Mouse (Mus musculus) brown adipose tissue, adult 24 weeks (tissue): ENCODE results near the gene Nudt17. TPM values are rescaled to one million over a fixed set of nuclear protein-coding genes. Genes with fewer than 3 reads are reported as not detected.
"Not testable (repeated sequence)": the region's sequence is repeated elsewhere in the genome, so short reads cannot be mapped to it uniquely, and the experiment has no call there.

Experiments used
- H3K27ac ChIP-seq: fragments of 200-500 bp; replicated peaks from 2 replicates; pipeline ENCODE4 v1.5.1; 2012; ENCODE audit warnings: low read depth, mild to moderate bottlenecking, low read length
- H3K4me1 ChIP-seq: fragments of 200-500 bp; 2 replicates; pipeline ENCODE4 v1.6.1; 2012; ENCODE audit warnings: low read length, mixed read lengths; ENCODE audit not compliant: control insufficient read depth, insufficient read depth, insufficient read length
- H3K4me3 ChIP-seq: fragments of 200-500 bp; 2 replicates; pipeline ENCODE4 v1.5.1; 2012; ENCODE audit warnings: low read depth, mild to moderate bottlenecking, low read length, moderate library complexity; ENCODE audit not compliant: insufficient read depth
- polyA plus RNA-seq: library from polyadenylated mRNA; stranded (reverse); fragments of >200 nt; gene quantifications from 2 replicates; pipeline ENCODE4 v1.2.4, GENCODE M21; 2012; ENCODE audit not compliant: missing spikeins, insufficient read depth, insufficient read length

The Nudt17 gene
- 4.4 and 5.3 TPM in 2 replicates for polyA plus RNA-seq

- Histone ChIP-seq H3K4me3 (peak within 1 kb of the TSS; percentile 74), H3K4me1 (no peaks in the 10 kb centered on the region), H3K27ac (no peak within 1 kb of the TSS)
Observed at GRCm38 (mm10) chr3:96707903-96708683, at the start of gene Nudt17. Nudt17 (minus strand) TSS chr3:96708562.

- no peak overlapping the region for H3K4me3 ChIP-seq
- peaks cover 10% of the 10 kb centered on the region for H3K4me1 ChIP-seq
- no peak overlapping the region for H3K27ac ChIP-seq
Observed at GRCm38 (mm10) chr3:96757691-96758090, 49.3 kb upstream of the Nudt17 start.

GRCm38 (mm10) chr3:96755935-96756334, 47.6 kb upstream of the Nudt17 start:
- Histone ChIP-seq H3K27ac (no peak overlapping the region), H3K4me1 (peaks cover 7% of the 10 kb centered on the region), H3K4me3 (no peak overlapping the region)

GRCm38 (mm10) chr3:96746829-96747228, 38.5 kb upstream of the Nudt17 start:
- no peak overlapping the region for H3K4me3 ChIP-seq
- peaks cover 11% of the 10 kb centered on the region for H3K4me1 ChIP-seq
- no peak overlapping the region for H3K27ac ChIP-seq

- Histone ChIP-seq H3K27ac (no peak overlapping the region; the same call in 1 of the 2 replicates), H3K4me1 (peaks cover 14% of the 10 kb centered on the region)
Observed at GRCm38 (mm10) chr3:96744348-96744747, 36.0 kb upstream of the Nudt17 start.

GRCm38 (mm10) chr3:96740279-96740678, 31.9 kb upstream of the Nudt17 start:
- not testable (repeated sequence) for H3K4me3 ChIP-seq, H3K27ac ChIP-seq
- H3K4me1 ChIP-seq = peaks cover 24% of the 10 kb centered on the region

More at GRCm38 (mm10) chr3:96744348-96744747, 36.0 kb upstream of the Nudt17 start:
- no peak overlapping the region for H3K4me3 ChIP-seq

- Histone ChIP-seq H3K27ac (no peak overlapping the region), H3K4me3 (no peak overlapping the region), H3K4me1 (peaks cover 19% of the 10 kb centered on the region)
Observed at GRCm38 (mm10) chr3:96737995-96738394, 29.6 kb upstream of the Nudt17 start.

- Histone ChIP-seq H3K4me3 (no peak overlapping the region), H3K27ac (no peak overlapping the region), H3K4me1 (peaks cover 19% of the 10 kb centered on the region)
Observed at GRCm38 (mm10) chr3:96737013-96737740, 28.8 kb upstream of the Nudt17 start.

- no peak overlapping the region for H3K4me3 ChIP-seq
- 0 out of 2 replicates have a peak overlapping the region, but pooled peaks have one; percentile 24 for H3K27ac ChIP-seq
- H3K4me1 ChIP-seq = peaks cover 21% of the 10 kb centered on the region
Observed at GRCm38 (mm10) chr3:96735200-96735599, 26.8 kb upstream of the Nudt17 start.

GRCm38 (mm10) chr3:96733984-96734383, 25.6 kb upstream of the Nudt17 start:
- peaks cover 22% of the 10 kb centered on the region for H3K4me1 ChIP-seq
- no peak overlapping the region for H3K27ac ChIP-seq
- no peak overlapping the region for H3K4me3 ChIP-seq

- H3K4me1 ChIP-seq = peaks cover 11% of the 10 kb centered on the region
- no peak overlapping the region for H3K4me3 ChIP-seq
- H3K27ac ChIP-seq = no peak overlapping the region
Observed at GRCm38 (mm10) chr3:96730785-96731184, 22.4 kb upstream of the Nudt17 start.

- Histone ChIP-seq H3K4me3 (no peak overlapping the region), H3K4me1 (peaks cover 9% of the 10 kb centered on the region), H3K27ac (no peak overlapping the region)
Observed at GRCm38 (mm10) chr3:96729403-96729784, 21.0 kb upstream of the Nudt17 start.

GRCm38 (mm10) chr3:96728634-96729402, 20.5 kb upstream of the Nudt17 start:
- peaks cover 9% of the 10 kb centered on the region for H3K4me1 ChIP-seq
- peak overlapping the region; percentile 92 for H3K4me3 ChIP-seq
- peak overlapping the region; percentile 78; the same call in 1 of the 2 replicates for H3K27ac ChIP-seq

GRCm38 (mm10) chr3:96727828-96728633, 19.7 kb upstream of the Nudt17 start:
- Histone ChIP-seq H3K4me3 (peak overlapping the region; percentile 92), H3K27ac (peak overlapping the region; percentile 78), H3K4me1 (peaks cover 9% of the 10 kb centered on the region)
